Mouse (Mus musculus) liver, embryonic 14.5 days (tissue): Measurements from ENCODE around the gene Rec8.

Experiments
- CTCF ChIP-seq: IDR thresholded peaks from 2 replicates; pipeline ENCODE4 v1.5.1; 2016; ENCODE audit warnings: antibody characterized with exemption, low read depth, control low read depth
- EP300 ChIP-seq: IDR thresholded peaks from 2 replicates; pipeline ENCODE4 v1.6.1; 2016; ENCODE audit warnings: antibody characterized with exemption, low read depth

- TF ChIP-seq CTCF (no peak), EP300 (no peak)
These were observed 42.8 kb downstream of the Rec8 start for GRCm38 (mm10) chr14:55660636-55661035.
